Mouse (Mus musculus) embryonic fibroblast, embryonic 13.5 days (primary cell): ENCODE measurements around the gene Sun2.

ENCODE experiments used
- CTCF ChIP-seq: IDR thresholded peaks from 2 replicates; pipeline ENCODE4 v1.5.1; 2011; ENCODE audit warnings: mild to moderate bottlenecking, control low read depth, low read length, moderate library complexity, borderline replicate concordance; ENCODE audit not compliant: insufficient read depth
- POLR2A ChIP-seq: IDR thresholded peaks from 2 replicates; pipeline ENCODE4 v1.6.1; 2011; ENCODE audit warnings: low read depth, mild to moderate bottlenecking, control low read depth, low read length, moderate library complexity

DNA sequence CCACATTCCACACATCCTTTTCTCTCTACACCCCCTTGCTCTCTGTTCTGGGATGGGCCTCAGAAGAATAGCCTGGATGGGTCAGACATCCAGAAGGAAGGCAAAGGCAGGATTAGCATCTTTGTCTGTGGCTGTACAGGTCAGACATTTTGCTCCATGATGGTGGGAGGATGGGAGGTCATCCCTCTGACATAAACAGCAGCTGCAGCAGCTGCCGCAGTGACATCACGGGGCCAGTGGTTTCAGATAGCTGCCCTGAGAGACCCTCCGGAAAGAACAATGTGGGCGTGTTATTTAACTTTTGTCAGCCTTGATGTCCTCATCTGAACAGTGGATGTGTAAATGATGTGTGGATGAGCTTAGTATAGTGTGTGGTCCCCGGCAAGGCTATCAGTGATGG, 3.5 kb upstream of the Sun2 start:
- no peak for TF ChIP-seq CTCF
- no peak for TF ChIP-seq POLR2A
